In genomic region chr7:44277250-44277622, GRCm38 (mm10) we compare ENCODE assay signal across 8 mouse cellular contexts. TPM values are rescaled to one million over a fixed set of nuclear protein-coding genes. Genes with fewer than 3 reads are reported as not detected.
DNase-seq lines count a peak whose midpoint lies in the region; ATAC-seq lines count a peak whose summit lies in the region.

No protein-coding gene starts in this region.

- no peak overlapping the region for H3K4me3 ChIP-seq in hindbrain, embryonic 10.5 days
- no peak overlapping the region for H3K4me3 ChIP-seq in hindbrain, embryonic 14.5 days (replicated peaks; ENCODE audit: low read length)
- H3K4me3 ChIP-seq in forebrain, embryonic 10.5 days, result no peak overlapping the region

- WGBS in hindbrain, embryonic 10.5 days, result 49% methylated on average over 2 of the region's 2 CpGs
- WGBS in hindbrain, embryonic 14.5 days, result 39% methylated on average over 2 of the region's 2 CpGs
- WGBS in forebrain, embryonic 10.5 days, result 46% methylated on average over 2 of the region's 2 CpGs

- no peak overlapping the region for H3K4me2 ChIP-seq in hindbrain, embryonic 14.5 days (replicated peaks)

- ATAC-seq in hindbrain, embryonic 14.5 days (ENCODE audit: low FRiP score), result no peak

- peak; percentile 23 for DNase-seq in hindbrain, embryonic 10.5 days (ENCODE audit: low spot score)
- no peak for DNase-seq in hindbrain, embryonic 14.5 days (ENCODE audit: low spot score)
- DNase-seq in A20 (ENCODE audit: low read depth, low spot score) (peak; percentile 75), ZHBTc4 (ENCODE audit: low read depth, low spot score) (peak; percentile 88)
- peak; percentile 54 to 71 for DNase-seq in frontal cortex, postnatal 36 days (ENCODE audit: low spot score in 2 of 2)
- peak; percentile 41 to 62 for DNase-seq in natural killer cell, adult 2 months (ENCODE audit: low spot score in 2 of 2)
- no peak for DNase-seq in forebrain, embryonic 10.5 days (ENCODE audit: extremely low spot score, low spot score)
- DNase-seq in heart, adult 9 months (ENCODE audit: low spot score in 2 of 2), result no peak

- no peaks in the 10 kb centered on the region for H3K36me3 ChIP-seq in hindbrain, embryonic 10.5 days
- H3K36me3 ChIP-seq in hindbrain, embryonic 14.5 days (replicated peaks; ENCODE audit: control insufficient read depth, insufficient read depth), result no peaks in the 10 kb centered on the region
- no peaks in the 10 kb centered on the region for H3K36me3 ChIP-seq in forebrain, embryonic 10.5 days (replicated peaks)

- peaks cover 32% of the 10 kb centered on the region for H3K27me3 ChIP-seq in hindbrain, embryonic 10.5 days (ENCODE audit: insufficient read depth, poor library complexity, severe bottlenecking)
- H3K27me3 ChIP-seq in hindbrain, embryonic 14.5 days (ENCODE audit: control insufficient read depth, insufficient read depth, low read length), result no peaks in the 10 kb centered on the region
- H3K27me3 ChIP-seq in forebrain, embryonic 10.5 days (ENCODE audit: poor library complexity, severe bottlenecking), result peaks cover 27% of the 10 kb centered on the region

- H3K9me3 ChIP-seq in hindbrain, embryonic 10.5 days, result 0 out of 2 replicates have a peak, but pooled peaks cover 5% of the 10 kb centered on the region
- no peaks in the 10 kb centered on the region for H3K9me3 ChIP-seq in hindbrain, embryonic 14.5 days (ENCODE audit: control insufficient read depth, low read length)
- H3K9me3 ChIP-seq in forebrain, embryonic 10.5 days, result no peaks in the 10 kb centered on the region; the same call in 1 of the 2 replicates

- peaks cover 9% of the 10 kb centered on the region; the same call in 1 of the 2 replicates for H3K4me1 ChIP-seq in hindbrain, embryonic 10.5 days (replicated peaks)
- H3K4me1 ChIP-seq in hindbrain, embryonic 14.5 days (replicated peaks; ENCODE audit: control insufficient read depth, insufficient read depth, low read length), result no peaks in the 10 kb centered on the region
- peaks cover 7% of the 10 kb centered on the region for H3K4me1 ChIP-seq in forebrain, embryonic 10.5 days

- no peak overlapping the region for H3K9ac ChIP-seq in hindbrain, embryonic 14.5 days

- no peak overlapping the region for H3K27ac ChIP-seq in hindbrain, embryonic 10.5 days
- H3K27ac ChIP-seq in hindbrain, embryonic 14.5 days, result no peak overlapping the region
- H3K27ac ChIP-seq in forebrain, embryonic 10.5 days, result no peak overlapping the region

RNA-seq across cellular contexts. Expression of gene Gm15517, which starts 16.0 kb away (rescaled TPM):
- not detected in 2 replicates for polyA plus RNA-seq in hindbrain, embryonic 10.5 days (2016; fragmentation: Nextera tagmentation; extraction: Ambion mirVana)
- polyA plus RNA-seq in hindbrain, embryonic 14.5 days (2014; fragmentation: Nextera tagmentation; extraction: Ambion mirVana), result not detected in 2 replicates
- polyA plus RNA-seq in forebrain, embryonic 10.5 days (2016; fragmentation: Nextera tagmentation; extraction: Ambion mirVana), result 1.2 TPM in 1 of 2 replicates, not detected in the other

RNA-seq across cellular contexts. Expression of gene Acp4, which starts 20.1 kb away (rescaled TPM):
- 0.09 and 0.12 TPM in 2 replicates for polyA plus RNA-seq in hindbrain, embryonic 10.5 days (2016; fragmentation: Nextera tagmentation; extraction: Ambion mirVana)
- not detected in 2 replicates for polyA plus RNA-seq in hindbrain, embryonic 14.5 days (2014; fragmentation: Nextera tagmentation; extraction: Ambion mirVana)
- polyA plus RNA-seq in forebrain, embryonic 10.5 days (2016; fragmentation: Nextera tagmentation; extraction: Ambion mirVana), result 0.12 TPM in 1 of 2 replicates, not detected in the other

RNA-seq across cellular contexts. Expression of gene Clec11a, which starts 29.5 kb away (rescaled TPM):
- 1.8 and 2.1 TPM in 2 replicates for polyA plus RNA-seq in hindbrain, embryonic 10.5 days (2016; fragmentation: Nextera tagmentation; extraction: Ambion mirVana)
- 3.6 and 3.7 TPM in 2 replicates for polyA plus RNA-seq in hindbrain, embryonic 14.5 days (2014; fragmentation: Nextera tagmentation; extraction: Ambion mirVana)
- 2.5 and 2.9 TPM in 2 replicates for polyA plus RNA-seq in forebrain, embryonic 10.5 days (2016; fragmentation: Nextera tagmentation; extraction: Ambion mirVana)

RNA-seq across cellular contexts. Expression of gene 2410002F23Rik, which starts 30.7 kb away (rescaled TPM):
- polyA plus RNA-seq in hindbrain, embryonic 10.5 days (2016; fragmentation: Nextera tagmentation; extraction: Ambion mirVana), result 173 and 174 TPM in 2 replicates
- polyA plus RNA-seq in hindbrain, embryonic 14.5 days (2014; fragmentation: Nextera tagmentation; extraction: Ambion mirVana), result 180 and 185 TPM in 2 replicates
- 197 and 209 TPM in 2 replicates for polyA plus RNA-seq in forebrain, embryonic 10.5 days (2016; fragmentation: Nextera tagmentation; extraction: Ambion mirVana)

RNA-seq across cellular contexts. Expression of gene 1700028J19Rik, which starts 30.7 kb away (rescaled TPM):
- 1.0 and 1.5 TPM in 2 replicates for polyA plus RNA-seq in hindbrain, embryonic 10.5 days (2016; fragmentation: Nextera tagmentation; extraction: Ambion mirVana)
- 1.6 and 1.8 TPM in 2 replicates for polyA plus RNA-seq in hindbrain, embryonic 14.5 days (2014; fragmentation: Nextera tagmentation; extraction: Ambion mirVana)
- polyA plus RNA-seq in forebrain, embryonic 10.5 days (2016; fragmentation: Nextera tagmentation; extraction: Ambion mirVana), result 1.3 and 1.4 TPM in 2 replicates

Comparison
In these comparisons a context has a peak if more than half of its experiments do, and no peak if none do; other contexts are left out.
1. DNase-seq: peak in hindbrain, embryonic 10.5 days (single experiment), A20 (single experiment), ZHBTc4 (single experiment), frontal cortex, postnatal 36 days (2 of 2) and natural killer cell, adult 2 months (2 of 2); none in hindbrain, embryonic 14.5 days (single experiment), forebrain, embryonic 10.5 days (single experiment) and heart, adult 9 months (0 of 2).